Mouse (Mus musculus) small intestine, adult 2 months (tissue): ENCODE measurements around the gene Ing3. TPM values are rescaled to one million over a fixed set of nuclear protein-coding genes. Genes with fewer than 3 reads are reported as not detected.

Experiments
- H3K27ac ChIP-seq: fragments of 200-500 bp; 2 replicates; pipeline ENCODE4 v1.5.1; 2012; ENCODE audit warnings: low read depth, low read length, control low read depth, inconsistent platforms; ENCODE audit not compliant: insufficient read depth
- H3K27me3 ChIP-seq: fragments of 200-500 bp; 2 replicates; pipeline ENCODE4 v1.6.1; 2012; ENCODE audit warnings: mild to moderate bottlenecking, moderate library complexity, low read length, inconsistent platforms; ENCODE audit not compliant: control insufficient read depth, insufficient read depth
- H3K36me3 ChIP-seq: fragments of 200-500 bp; 2 replicates; pipeline ENCODE4 v1.6.1; 2012; ENCODE audit warnings: mild to moderate bottlenecking, low read length, control low read depth, inconsistent platforms; ENCODE audit not compliant: control insufficient read depth, insufficient read depth
- H3K4me1 ChIP-seq: fragments of 200-500 bp; 2 replicates; pipeline ENCODE4 v1.6.1; 2012; ENCODE audit warnings: low read length, inconsistent platforms, mixed read lengths; ENCODE audit not compliant: control insufficient read depth, insufficient read depth, insufficient read length
- H3K4me3 ChIP-seq: fragments of 200-500 bp; 2 replicates; pipeline ENCODE4 v1.5.1; 2012; ENCODE audit warnings: low read depth, mild to moderate bottlenecking, control low read depth, inconsistent platforms, low read length, moderate library complexity
- CTCF ChIP-seq: fragments of 200-500 bp; IDR thresholded peaks from 2 replicates; pipeline ENCODE4 v1.5.1; 2012; ENCODE audit warnings: low read depth, mild to moderate bottlenecking, control low read depth, inconsistent platforms, low read length, moderate library complexity, mixed read lengths; ENCODE audit not compliant: insufficient replicate concordance, insufficient read length; ENCODE audit errors: extremely low read depth
- POLR2A ChIP-seq: fragments of 200-500 bp; IDR thresholded peaks from 2 replicates; pipeline ENCODE4 v1.6.1; 2012; ENCODE audit warnings: low read depth, mild to moderate bottlenecking, control low read depth, inconsistent platforms, low read length, moderate library complexity
- WGBS: fragments of 180-500 bp; shearing (Covaris S2); methylation state at CpG from one replicate; pipeline ENCODE4 v1.1.7; 2018; 5-methylcytosine and 5-hydroxymethylcytosine counted together
- polyA plus RNA-seq: library from polyadenylated mRNA; depleted of rRNA; stranded (reverse); fragments of >200 nt; gene quantifications from 2 replicates; pipeline ENCODE4 v1.2.3, GENCODE M21; 2012; rRNA removed

The Ing3 gene
- polyA plus RNA-seq, 1 experiment = 3.0 TPM

GRCm38 (mm10) chr6:22020696-22021095, 71.3 kb downstream of the Ing3 start:
- WGBS = 73% methylated on average over 5 of the region's 5 CpGs
- Histone ChIP-seq H3K4me1 (peaks cover 2% of the 10 kb centered on the region; the same call in 1 of the 2 replicates), H3K27me3 (no peaks in the 10 kb centered on the region), H3K27ac (no peak overlapping the region), H3K36me3 (no peaks in the 10 kb centered on the region), H3K4me3 (no peak overlapping the region)
- no peak for TF ChIP-seq CTCF
- TF ChIP-seq POLR2A = no peak

- 86% methylated on average over 3 of the region's 3 CpGs for WGBS
- no peaks in the 10 kb centered on the region for H3K27me3 ChIP-seq
- no peak overlapping the region for H3K4me3 ChIP-seq
- TF ChIP-seq POLR2A (no peak), CTCF (no peak)
- H3K4me1 ChIP-seq = peaks cover 2% of the 10 kb centered on the region; the same call in 1 of the 2 replicates
- H3K27ac ChIP-seq = no peak overlapping the region
- no peaks in the 10 kb centered on the region for H3K36me3 ChIP-seq
Measured at GRCm38 (mm10) chr6:22021315-22021714, 71.9 kb downstream of the Ing3 start.

- Histone ChIP-seq H3K4me1 (peaks cover 2% of the 10 kb centered on the region; the same call in 1 of the 2 replicates), H3K4me3 (no peak overlapping the region), H3K27me3 (no peaks in the 10 kb centered on the region), H3K36me3 (no peaks in the 10 kb centered on the region), H3K27ac (no peak overlapping the region)
- TF ChIP-seq POLR2A (no peak), CTCF (no peak)
- 90% methylated on average over 2 of the region's 2 CpGs for WGBS
Measured at GRCm38 (mm10) chr6:22024168-22024567, 74.8 kb downstream of the Ing3 start.

Other genes starting within 250 kb of the Ing3 start
- gene Tspan12, start 97.1 kb upstream of the Ing3 start, polyA plus RNA-seq = 1.3 and 1.9 TPM in 2 replicates
- 3.5 and 4.6 TPM in 2 replicates for gene Cped1, start 36.3 kb downstream of the Ing3 start, polyA plus RNA-seq